Comparison of ENCODE assay signal across 29 mouse cellular contexts in genomic region chr2:179924038-179924437, GRCm38 (mm10). TPM values are rescaled to one million over a fixed set of nuclear protein-coding genes. Genes with fewer than 3 reads are reported as not detected.
A peak's percentile ranks its signal among the peaks of the same experiment; 100 is the strongest.
DNase-seq lines count a peak whose midpoint lies in the region; ATAC-seq lines count a peak whose summit lies in the region.
"Had no signal": no experiment of that assay in that cellular context is flagged by ENCODE, and none has a peak within 500 bp of the region (broad histone marks: within the 10 kb centered on the region; RNA-seq: fewer than 3 reads in every experiment).

No protein-coding gene starts in this region.

- no peaks in the 10 kb centered on the region for H3K9me3 ChIP-seq in forebrain, embryonic 11.5 days (ENCODE audit: control insufficient read depth, low read length)
- H3K9me3 ChIP-seq: embryonic facial prominence, embryonic 13.5 days; embryonic facial prominence, embryonic 15.5 days; forebrain, embryonic 13.5 days; forebrain, embryonic 15.5 days; G1E had no signal

- no peak overlapping the region for H3K4me2 ChIP-seq in forebrain, embryonic 11.5 days (ENCODE audit: low read depth, low read length, severe bottlenecking)
- H3K4me2 ChIP-seq: embryonic facial prominence, embryonic 13.5 days; embryonic facial prominence, embryonic 15.5 days; forebrain, embryonic 13.5 days; forebrain, embryonic 15.5 days had no signal

- WGBS in forebrain, embryonic 11.5 days, result 94% methylated on average over 6 of the region's 6 CpGs

- ATAC-seq in frontal cortex, adult (ENCODE audit: low TSS enrichment), result peak; percentile 87
- no peak for ATAC-seq in forebrain, embryonic 11.5 days (replicated peaks; ENCODE audit: low FRiP score)
- ATAC-seq: activated CD4-positive, CD25-positive, alpha-beta regulatory T cell, adult 4 months; CD4-positive, CD25-positive, alpha-beta regulatory T cell, adult 4 months; forebrain, embryonic 13.5 days; forebrain, embryonic 15.5 days; forebrain, postnatal 0 days; Patski had no signal

- H3K4me1 ChIP-seq in forebrain, embryonic 11.5 days (replicated peaks; ENCODE audit: control insufficient read depth, insufficient read depth, low read length), result no peaks in the 10 kb centered on the region
- H3K4me1 ChIP-seq: embryonic facial prominence, embryonic 13.5 days; embryonic facial prominence, embryonic 15.5 days; forebrain, embryonic 10.5 days; forebrain, embryonic 13.5 days; forebrain, embryonic 15.5 days had no signal

- no peak for DNase-seq in frontal cortex, postnatal 10 days (ENCODE audit: low spot score in 2 of 2)
- peak; percentile 32 to 34 for DNase-seq in left cerebral cortex, adult 18-20 months (ENCODE audit: low spot score in 2 of 2)
- DNase-seq in left cerebral cortex, adult 11 months (ENCODE audit: low spot score), result no peak
- DNase-seq in brain, adult 2 months (ENCODE audit: low read depth, low spot score), result peak; percentile 62
- DNase-seq in forebrain, embryonic 11.5 days (ENCODE audit: low spot score), result no peak
- DNase-seq: adrenal gland, adult 8-10 months; adrenal gland, postnatal 14 days; adrenal gland, postnatal 36 days; B cell, adult 2 months; cerebellum, adult 11 months; cerebellum, adult 18-20 months; cerebellum, adult 8-10 months; cerebellum, adult 9-11 months; cerebellum, postnatal 14 days; cerebellum, postnatal 36 days; embryo, embryonic 11 days; forebrain, postnatal 0 days had no signal

- no peak overlapping the region for H3K9ac ChIP-seq in forebrain, embryonic 11.5 days (ENCODE audit: low read length)
- H3K9ac ChIP-seq: embryonic facial prominence, embryonic 13.5 days; embryonic facial prominence, embryonic 15.5 days; forebrain, embryonic 13.5 days; forebrain, embryonic 15.5 days; forebrain, postnatal 0 days had no signal

- no peak overlapping the region for H3K4me3 ChIP-seq in forebrain, embryonic 11.5 days (ENCODE audit: low read depth, low read length)
- H3K4me3 ChIP-seq: embryonic facial prominence, embryonic 13.5 days; embryonic facial prominence, embryonic 15.5 days; erythroblast, embryonic 14.5 days; forebrain, embryonic 10.5 days; forebrain, embryonic 13.5 days; forebrain, embryonic 15.5 days had no signal

- H3K36me3 ChIP-seq in forebrain, embryonic 11.5 days (ENCODE audit: control insufficient read depth, insufficient read depth, low read length), result peaks cover 20% of the 10 kb centered on the region

- no peaks in the 10 kb centered on the region for H3K27me3 ChIP-seq in forebrain, embryonic 11.5 days (ENCODE audit: control insufficient read depth, insufficient read depth, low read length)
- H3K27me3 ChIP-seq: CH12.LX; embryonic facial prominence, embryonic 13.5 days; embryonic facial prominence, embryonic 15.5 days; forebrain, embryonic 13.5 days; forebrain, embryonic 15.5 days; Patski had no signal

- no peak overlapping the region for H3K27ac ChIP-seq in forebrain, embryonic 11.5 days (ENCODE audit: low read depth, low read length)
- H3K27ac ChIP-seq: embryonic facial prominence, embryonic 13.5 days; embryonic facial prominence, embryonic 15.5 days; forebrain, embryonic 10.5 days; forebrain, embryonic 13.5 days; forebrain, embryonic 15.5 days had no signal

RNA-seq across cellular contexts. Expression of gene Taf4, which starts 52.4 kb away (rescaled TPM):
- total RNA-seq in left cerebral cortex, adult 18-20 months (2021), result 10 to 100 TPM; 20.5 to 21.6 TPM
- polyA plus RNA-seq in forebrain, embryonic 11.5 days (2014; fragmentation: Nextera tagmentation; extraction: Ambion mirVana), result 7.4 and 8.2 TPM in 2 replicates

Comparison
In these comparisons a context has a peak if more than half of its experiments do, and no peak if none do; other contexts are left out.
1. DNase-seq: peak in left cerebral cortex, adult 18-20 months (2 of 2) and brain, adult 2 months (single experiment); none in frontal cortex, postnatal 10 days (0 of 2), left cerebral cortex, adult 11 months (single experiment) and forebrain, embryonic 11.5 days (single experiment).